Mouse (Mus musculus) left cerebral cortex, postnatal 14 days (tissue): ENCODE data around the gene Lsm8. TPM values are rescaled to one million over a fixed set of nuclear protein-coding genes. Genes with fewer than 3 reads are reported as not detected.
A peak's percentile ranks its signal among the peaks of the same experiment; 100 is the strongest.
"Not testable (repeated sequence)": the region's sequence is repeated elsewhere in the genome, so short reads cannot be mapped to it uniquely, and the experiment has no call there.

Experiments used
- DNase-seq, 2 experiments: peaks; one replicate each; pipeline ENCODE4 v3.0.0; 2021 to 2022; ENCODE audit warnings: low spot score in 2 of 2, mixed read lengths in 1 of 2
- intact Hi-C: fragments of 180-260 bp; cut with DNase I; formaldehyde crosslinking; loops from one replicate; pipeline ENCODE4 v1.15.1; 2025
- long read RNA-seq, 2 experiments: library from polyadenylated mRNA; stranded (forward); transcript quantifications; one replicate each; pipeline ENCODE4 v2.0.0; 2021
- total RNA-seq, 2 experiments: library from RNA; stranded (reverse); gene quantifications; 2 replicates each; pipeline ENCODE4 v1.2.3; 2021

Lsm8 gene
- 10 to 100 TPM; 31.4 to 34.5 TPM for total RNA-seq
- long read RNA-seq, experiment 1, transcript Lsm8-201 (4 exons, 807 nt) = major isoform, 25 of 28 reads
- long read RNA-seq, experiment 1, partial matches to known transcripts = 1 of 28 reads
- long read RNA-seq, experiment 1, other reads (novel, unspliced or antisense) = 2 of 28 reads
- long read RNA-seq, experiment 2, transcript Lsm8-201 (4 exons, 807 nt) = major isoform, 30 of 31 reads
- long read RNA-seq, experiment 2, partial matches to known transcripts = 1 of 31 reads
- long read RNA-seq, experiment 2, other reads (novel, unspliced or antisense) = 0 of 31 reads

GRCm38 (mm10) chr6:18848051-18848701, at the start of gene Lsm8:
Lsm8 (plus strand) TSS chr6:18848579.
- intact Hi-C loops = no loop called here
- DNase-seq = peak; percentile 97

DNA sequence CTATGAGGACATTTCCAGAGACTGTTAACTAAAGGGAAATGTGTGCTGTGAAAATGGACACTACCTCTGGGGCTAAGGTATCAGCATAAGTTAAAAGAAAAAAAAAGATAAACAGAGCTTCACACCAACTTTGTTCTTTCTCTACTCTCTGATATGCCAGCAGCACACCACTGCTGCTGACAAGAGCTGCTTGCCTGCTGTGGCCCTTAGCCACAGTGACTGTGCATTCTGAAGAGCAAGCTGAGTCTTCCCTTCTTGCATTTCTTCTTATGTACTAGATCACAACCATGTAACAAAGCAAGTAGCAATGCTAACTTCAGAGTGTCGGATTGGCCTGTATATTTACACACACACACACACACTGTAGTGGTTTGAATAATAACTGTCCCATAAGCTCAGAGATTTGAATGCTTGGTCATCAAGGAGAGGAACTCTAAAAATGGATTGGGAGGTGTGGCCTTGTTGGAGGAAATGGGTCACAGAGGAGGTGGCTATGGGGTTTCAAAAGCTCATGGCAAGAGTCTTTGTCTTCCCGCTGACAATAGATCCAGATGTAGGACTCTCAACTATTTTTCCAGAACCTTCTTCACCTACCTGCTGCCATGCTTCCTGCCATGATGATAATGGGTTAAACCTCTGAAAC, 47.4 kb upstream of the Lsm8 start:
- no peak for DNase-seq
- intact Hi-C loops = no loop called here

DNA sequence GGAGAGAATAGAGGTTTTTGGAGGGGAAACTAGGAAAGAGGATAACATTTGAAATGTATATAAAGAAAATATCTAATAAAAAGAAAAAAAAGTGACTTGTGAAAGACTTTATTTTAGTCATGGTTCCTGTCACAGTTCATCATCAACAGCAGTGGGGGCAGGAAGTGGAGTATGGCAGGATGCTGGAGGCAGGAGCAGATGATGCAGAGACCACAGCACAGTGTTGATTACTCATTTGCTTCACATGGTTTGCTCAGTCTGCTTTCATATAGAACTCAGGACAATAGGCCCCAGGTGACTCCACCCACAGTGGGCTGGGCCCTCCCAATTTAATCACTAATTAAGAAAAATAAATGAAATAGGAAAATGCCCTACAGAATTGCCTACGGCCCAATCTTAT, 35.8 kb upstream of the Lsm8 start:
- intact Hi-C loops = loop anchor here (5.0 kb wide), 1 partner anchor 130 kb away; no protein-coding TSS in a partner anchor
- no peak for DNase-seq

DNA sequence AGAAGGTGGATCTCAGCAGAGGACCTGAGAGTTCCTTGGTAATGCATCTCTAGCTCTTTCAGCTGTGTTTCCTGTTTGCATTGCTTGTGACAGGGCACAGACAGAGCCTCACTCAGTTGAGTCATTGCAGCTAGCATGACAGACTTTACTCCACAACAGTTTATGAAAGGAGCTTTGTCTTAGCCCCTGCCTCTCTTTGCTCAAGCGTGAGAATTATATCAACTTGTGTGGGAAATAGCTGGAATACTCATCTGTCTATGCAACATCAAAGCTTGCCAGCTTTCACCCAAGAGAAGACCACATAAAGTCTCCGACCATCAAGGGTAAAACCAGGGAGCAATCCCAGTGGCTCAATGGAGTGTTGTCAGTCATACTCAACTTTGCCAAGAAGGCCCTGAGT, 32.8 kb upstream of the Lsm8 start:
- DNase-seq = no peak
- intact Hi-C loops = loop anchor here (5.0 kb wide), 1 partner anchor 303 kb away; the partner anchor contains the start of gene Cttnbp2

GRCm38 (mm10) chr6:18819343-18819742, 29.0 kb upstream of the Lsm8 start:
- intact Hi-C loops = loop anchor here (2.0 to 5.0 kb wide), 2 partner anchors 307 to 419 kb away; partner anchors contain the start of gene Cttnbp2

DNA sequence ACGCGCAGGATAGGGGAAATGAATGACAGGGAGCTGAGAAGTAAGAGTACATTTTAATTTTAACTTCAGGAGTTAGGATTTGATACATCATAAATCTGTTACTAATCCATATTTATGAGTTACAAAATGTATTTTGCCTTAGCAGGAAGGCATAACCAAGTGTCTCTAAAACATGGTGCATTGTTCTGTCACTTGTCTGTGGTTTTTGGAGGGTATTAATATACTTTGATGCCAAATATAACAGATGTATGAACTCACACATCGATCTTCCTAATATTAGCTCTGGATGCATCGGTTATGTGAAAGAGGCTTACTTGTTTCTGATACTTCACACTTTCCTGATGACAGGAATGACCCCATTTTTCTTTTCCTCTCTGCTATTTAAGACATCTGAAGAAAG, 28.1 kb upstream of the Lsm8 start:
- intact Hi-C loops = no loop called here
- DNase-seq = no peak

More at GRCm38 (mm10) chr6:18819343-18819742, 29.0 kb upstream of the Lsm8 start:
- peak; percentile 77 to 84 for DNase-seq

GRCm38 (mm10) chr6:18822812-18823211, 25.6 kb upstream of the Lsm8 start:
- DNase-seq = no peak
- intact Hi-C loops = no loop called here

GRCm38 (mm10) chr6:18832958-18833357, 15.4 kb upstream of the Lsm8 start:
- intact Hi-C loops = no loop called here
- no peak for DNase-seq

DNA sequence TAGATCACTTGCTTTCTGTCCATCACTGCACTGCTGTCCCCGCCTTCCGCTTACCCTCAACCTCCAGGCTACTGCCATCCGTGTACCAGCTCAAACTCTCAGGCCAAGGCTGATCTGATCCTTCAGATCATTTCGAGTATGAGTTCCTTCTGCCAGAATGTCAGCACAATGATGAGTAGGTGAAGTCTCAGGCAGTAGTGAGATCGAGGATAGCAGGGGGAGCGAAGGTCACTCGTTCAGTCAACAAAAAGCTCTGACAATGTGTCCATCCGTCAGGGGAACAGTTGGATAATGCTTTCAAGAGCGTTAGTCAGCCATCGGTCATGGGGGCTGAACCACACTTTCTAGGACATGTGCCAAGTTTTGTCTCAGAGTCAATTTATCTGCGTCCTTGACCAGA, 3.9 kb upstream of the Lsm8 start:
- DNase-seq, intact Hi-C loops: not testable (repeated sequence)

GRCm38 (mm10) chr6:18845571-18845970, 2.8 kb upstream of the Lsm8 start:
- DNase-seq, intact Hi-C loops: not testable (repeated sequence)

GRCm38 (mm10) chr6:18848702-18849061, 303 bp downstream of the Lsm8 start:
- no peak for DNase-seq
- intact Hi-C loops = no loop called here

- DNase-seq = peak; percentile 24 to 38
- intact Hi-C loops = no loop called here
Measured at GRCm38 (mm10) chr6:18855323-18855722, 6.9 kb downstream of the Lsm8 start.

DNA sequence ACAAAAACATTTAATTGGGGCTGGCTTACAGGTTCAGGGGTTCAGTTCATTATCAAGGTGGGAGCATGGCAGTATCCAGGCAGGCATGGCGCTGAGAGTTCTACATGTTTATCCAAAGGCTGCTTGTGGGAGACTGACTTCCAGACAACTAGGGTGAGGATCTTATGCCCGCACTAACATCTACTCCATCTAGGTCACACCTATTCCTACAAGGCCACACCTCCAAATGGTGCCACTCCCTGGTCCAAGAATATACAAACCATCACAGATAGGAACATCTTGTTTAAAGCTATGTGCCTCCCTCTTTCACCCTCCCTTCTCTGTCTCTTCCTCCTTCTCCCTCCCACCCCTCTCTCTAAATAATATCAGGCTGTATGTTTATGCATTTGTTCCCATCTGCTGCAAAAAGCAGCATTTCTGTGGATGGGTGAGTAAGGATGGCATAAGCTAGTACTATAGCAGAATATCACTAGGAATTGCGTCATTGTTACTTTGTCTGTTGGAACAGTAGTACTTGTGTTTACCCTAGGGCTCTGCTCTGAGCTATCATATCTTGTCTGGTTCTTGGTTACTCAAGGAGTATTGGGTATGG, 8.2 kb downstream of the Lsm8 start:
- intact Hi-C loops = no loop called here

DNA sequence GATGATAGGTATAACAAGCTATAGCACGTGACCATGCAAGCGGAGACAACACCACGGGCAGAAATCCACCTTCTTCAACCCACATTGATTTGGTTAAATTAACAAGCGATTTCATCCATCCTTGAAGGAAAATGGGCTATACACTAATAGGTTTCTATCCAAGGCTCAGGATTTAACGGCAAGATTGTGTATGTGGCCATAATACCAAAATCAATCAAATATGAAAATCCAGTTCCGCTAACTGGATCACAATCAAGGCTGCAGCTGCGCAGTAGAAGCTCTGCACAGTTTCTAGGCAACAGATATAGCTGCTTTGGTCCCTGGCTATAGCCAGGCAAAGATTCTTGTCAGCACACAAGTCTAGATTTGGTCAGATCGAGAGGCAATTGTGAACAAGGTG, 17.6 kb downstream of the Lsm8 start, which contains the start of gene Ankrd7:
Ankrd7 (plus strand) TSS at position 301 of the 400 bp plus-strand sequence.
- no peak for DNase-seq
- intact Hi-C loops = no loop called here

More for the DNA sequence above, 8.2 kb downstream of the Lsm8 start:
- DNase-seq = no peak

DNA sequence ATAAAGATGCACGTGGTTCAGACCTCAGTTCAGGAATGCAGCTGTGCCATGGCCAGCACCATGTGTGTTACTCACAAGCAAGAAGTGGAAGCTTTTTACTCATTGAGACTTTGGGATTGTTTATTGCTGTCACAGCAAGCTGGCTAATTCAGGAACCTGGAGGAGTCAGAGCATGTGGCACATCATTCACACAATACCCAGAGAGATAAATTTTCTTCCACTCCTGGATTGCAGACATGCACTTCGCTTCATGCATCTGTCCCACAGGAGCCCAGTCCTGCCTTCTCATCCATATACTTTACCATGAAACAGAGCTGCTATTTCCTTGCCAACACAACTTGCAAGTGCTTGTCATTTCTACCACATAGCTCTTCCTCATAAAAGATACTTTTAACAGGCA, 40.7 kb downstream of the Lsm8 start:
- intact Hi-C loops = no loop called here
- no peak for DNase-seq

GRCm38 (mm10) chr6:18894142-18894541, 45.8 kb downstream of the Lsm8 start:
- DNase-seq = no peak
- intact Hi-C loops = no loop called here
